Mouse (Mus musculus) heart, adult 2 months (tissue): ENCODE measurements at regions not wholly inside any gene's neighbourhood (a gene's known extent, or its start where the extent isn't known, plus 50 kb on each side); places are given as distances from the start of the nearest gene placed in this dataset.

Experiments
- DNase-seq, 2 experiments: peaks; one replicate each; pipeline ENCODE4 v3.0.0; 2021
- H3K27ac ChIP-seq: fragments of 200-600 bp; 2 replicates; pipeline ENCODE4 v1.8.1; 2022
- H3K27me3 ChIP-seq: fragments of 200-500 bp; 2 replicates; pipeline ENCODE4 v1.6.1; 2012; ENCODE audit warnings: mild to moderate bottlenecking, low read length, inconsistent platforms, mixed read lengths; ENCODE audit not compliant: control insufficient read depth, insufficient read depth
- H3K36me3 ChIP-seq: fragments of 200-500 bp; 2 replicates; pipeline ENCODE4 v1.6.1; 2012; ENCODE audit warnings: low read length, inconsistent platforms; ENCODE audit not compliant: control insufficient read depth, insufficient read depth
- H3K4me1 ChIP-seq: fragments of 200-500 bp; 2 replicates; pipeline ENCODE4 v1.6.1; 2011; ENCODE audit warnings: low read length; ENCODE audit not compliant: control insufficient read depth, insufficient read depth
- H3K4me3 ChIP-seq: fragments of 200-600 bp; 2 replicates; pipeline ENCODE4 v1.8.1; 2022
- H3K79me2 ChIP-seq: fragments of 200-500 bp; replicated peaks from 2 replicates; pipeline ENCODE4 v1.6.1; 2012; ENCODE audit warnings: mild to moderate bottlenecking, inconsistent platforms, low read length, moderate library complexity, mixed read lengths; ENCODE audit not compliant: control insufficient read depth, insufficient read depth
- H3K9ac ChIP-seq: fragments of 200-500 bp; 2 replicates; pipeline ENCODE4 v1.6.1; 2012; ENCODE audit warnings: low read depth, mild to moderate bottlenecking, control low read depth, inconsistent platforms, low read length, mixed read lengths
- CTCF ChIP-seq: fragments of 200-600 bp; IDR thresholded peaks from 2 replicates; pipeline ENCODE4 v1.8.1; 2022; ENCODE audit warnings: antibody characterized with exemption, mild to moderate bottlenecking, moderate library complexity
- EP300 ChIP-seq: fragments of 200-500 bp; IDR thresholded peaks from 2 replicates; pipeline ENCODE4 v1.6.1; 2011; ENCODE audit warnings: low read depth, low read length, control low read depth; ENCODE audit not compliant: insufficient read depth
- POLR2A ChIP-seq: fragments of 200-500 bp; IDR thresholded peaks from 2 replicates; pipeline ENCODE4 v1.6.1; 2011; ENCODE audit warnings: mild to moderate bottlenecking, low read depth, low read length, control low read depth; ENCODE audit not compliant: insufficient read depth
- WGBS: fragments of 180-500 bp; shearing (Covaris S2); methylation state at CpG from one replicate; pipeline ENCODE4 v1.1.7; 2018; 5-methylcytosine and 5-hydroxymethylcytosine counted together
- intact Hi-C: fragments of 180-260 bp; cut with DNase I; formaldehyde crosslinking; loops from one replicate; pipeline ENCODE4 v1.15.1; 2025

GRCm38 (mm10) chr3:151997534-151998107, 160.2 kb upstream of the Ptgfr start:
- Histone ChIP-seq H3K27me3 (no peaks in the 10 kb centered on the region), H3K9ac (no peak overlapping the region), H3K4me3 (no peak overlapping the region), H3K36me3 (no peaks in the 10 kb centered on the region), H3K27ac (no peak overlapping the region), H3K79me2 (no peaks in the 10 kb centered on the region), H3K4me1 (no peaks in the 10 kb centered on the region)
- WGBS: 46% methylated on average over 4 of the region's 4 CpGs
- no peak for DNase-seq
- intact Hi-C loops: no loop called here
- TF ChIP-seq EP300: no peak
- no peak for TF ChIP-seq CTCF
- TF ChIP-seq POLR2A: no peak

GRCm38 (mm10) chr3:151997111-151997510, 159.7 kb upstream of the Ptgfr start:
- no peak for DNase-seq
- 80% methylated on average over 4 of the region's 4 CpGs for WGBS
- TF ChIP-seq CTCF (no peak), EP300 (no peak), POLR2A (no peak)

GRCm38 (mm10) chr3:151988221-151988620, 150.8 kb upstream of the Ptgfr start:
- DNase-seq: no peak
- Histone ChIP-seq H3K9ac (no peak overlapping the region), H3K36me3 (no peaks in the 10 kb centered on the region), H3K27me3 (no peaks in the 10 kb centered on the region), H3K27ac (no peak overlapping the region), H3K4me1 (no peaks in the 10 kb centered on the region), H3K4me3 (no peak overlapping the region), H3K79me2 (no peaks in the 10 kb centered on the region)
- intact Hi-C loops: loop anchor here (5.0 kb wide), 1 partner anchor 674 kb away; no protein-coding TSS in a partner anchor
- WGBS: 57% methylated on average over 1 of the region's 1 CpGs
- no peak for TF ChIP-seq CTCF

More at GRCm38 (mm10) chr3:151997111-151997510, 159.7 kb upstream of the Ptgfr start:
- H3K79me2 ChIP-seq: no peaks in the 10 kb centered on the region
- intact Hi-C loops: no loop called here
- H3K36me3 ChIP-seq: no peaks in the 10 kb centered on the region
- no peak overlapping the region for H3K4me3 ChIP-seq
- H3K4me1 ChIP-seq: no peaks in the 10 kb centered on the region
- no peak overlapping the region for H3K27ac ChIP-seq
- no peak overlapping the region for H3K9ac ChIP-seq
- no peaks in the 10 kb centered on the region for H3K27me3 ChIP-seq

DNA sequence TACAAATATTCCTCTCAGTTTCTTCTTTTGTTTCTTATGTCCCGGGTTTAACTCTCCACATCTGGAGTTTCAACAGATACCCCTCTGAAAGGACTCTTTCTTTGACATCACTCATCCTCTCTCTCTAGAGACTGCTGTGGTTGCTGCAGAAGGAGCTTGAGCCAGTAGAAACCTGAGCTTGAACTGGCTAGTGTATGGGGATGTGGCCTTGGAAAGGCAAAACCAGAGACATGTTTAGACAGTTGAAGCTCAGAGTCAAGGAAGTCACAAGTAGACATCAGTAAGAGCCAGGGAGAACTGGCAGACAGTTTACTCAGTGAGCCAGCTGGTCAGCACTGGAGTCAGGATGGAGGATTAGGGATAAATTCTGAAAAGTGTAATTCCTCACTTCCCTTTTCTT, 140.7 kb upstream of the Ptgfr start:
- no peak for TF ChIP-seq EP300
- Histone ChIP-seq H3K36me3 (no peaks in the 10 kb centered on the region), H3K27ac (no peak overlapping the region), H3K27me3 (no peaks in the 10 kb centered on the region), H3K79me2 (no peaks in the 10 kb centered on the region), H3K4me1 (no peaks in the 10 kb centered on the region), H3K9ac (no peak overlapping the region), H3K4me3 (no peak overlapping the region)
- WGBS: 22% methylated on average over 1 of the region's 1 CpGs
- DNase-seq: peak in 1 of 2 experiments; percentile 26
- intact Hi-C loops: no loop called here

GRCm38 (mm10) chr3:151977651-151978050, 140.2 kb upstream of the Ptgfr start:
- 69% methylated on average over 4 of the region's 4 CpGs for WGBS

DNA sequence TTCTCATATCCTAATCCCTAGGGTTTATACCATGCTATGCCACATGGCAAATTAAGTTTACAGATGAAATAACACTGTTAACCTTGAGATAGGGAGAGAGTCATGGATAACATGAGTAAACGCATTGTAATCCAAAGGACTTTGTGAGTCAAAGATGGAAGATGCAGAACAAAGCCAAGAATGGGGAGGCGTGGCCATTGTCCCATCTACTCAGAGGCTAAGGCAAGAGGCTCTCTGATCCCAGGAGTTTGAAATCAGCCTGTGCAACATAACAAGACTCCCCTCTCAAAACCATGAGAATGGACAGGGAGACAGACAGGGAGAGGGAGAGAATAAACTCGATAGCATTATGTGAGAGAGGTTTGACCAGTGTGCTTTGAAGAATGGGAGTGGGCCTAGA, 112.4 kb upstream of the Ptgfr start:
- Histone ChIP-seq H3K36me3 (no peaks in the 10 kb centered on the region), H3K27ac (no peak overlapping the region), H3K9ac (no peak overlapping the region), H3K4me1 (no peaks in the 10 kb centered on the region), H3K27me3 (no peaks in the 10 kb centered on the region), H3K4me3 (no peak overlapping the region), H3K79me2 (no peaks in the 10 kb centered on the region)
- intact Hi-C loops: no loop called here
- no peak for DNase-seq
- TF ChIP-seq EP300 (no peak), POLR2A (no peak), CTCF (no peak)
- 80% methylated on average over 3 of the region's 3 CpGs for WGBS

More at GRCm38 (mm10) chr3:151977651-151978050, 140.2 kb upstream of the Ptgfr start:
- intact Hi-C loops: no loop called here
- no peak overlapping the region; the same call in 1 of the 2 replicates for H3K27ac ChIP-seq
- H3K27me3 ChIP-seq: no peaks in the 10 kb centered on the region
- TF ChIP-seq POLR2A: no peak
- no peak for TF ChIP-seq EP300
- no peak for TF ChIP-seq CTCF
- H3K36me3 ChIP-seq: no peaks in the 10 kb centered on the region
- no peaks in the 10 kb centered on the region for H3K4me1 ChIP-seq
- no peak for DNase-seq
- H3K9ac ChIP-seq: no peak overlapping the region
- H3K79me2 ChIP-seq: no peaks in the 10 kb centered on the region
- H3K4me3 ChIP-seq: no peak overlapping the region
